In the genomic region with DNA sequence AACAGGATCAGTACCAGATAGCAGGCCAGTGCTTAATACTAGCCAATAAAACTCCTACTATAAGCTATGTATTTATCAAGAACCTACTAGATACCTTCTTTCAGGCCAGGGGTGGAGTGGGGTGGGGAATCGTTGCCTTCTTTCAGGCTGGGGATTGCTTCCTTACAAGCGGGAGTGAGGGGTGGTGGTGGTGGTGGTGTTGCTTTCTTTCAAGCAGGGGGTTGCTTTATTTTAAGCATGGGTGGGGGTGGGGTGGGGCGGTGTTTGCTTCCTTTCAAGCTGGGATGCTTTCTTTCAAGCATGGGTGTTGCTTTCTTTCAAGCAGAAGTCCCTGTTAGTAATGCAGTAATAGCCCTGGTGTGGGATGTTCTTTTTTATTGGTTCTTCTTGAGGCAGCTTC, we compare ENCODE assay signal across 38 mouse cellular contexts. TPM values are rescaled to one million over a fixed set of nuclear protein-coding genes. Genes with fewer than 3 reads are reported as not detected.
DNase-seq lines count a peak whose midpoint lies in the region; ATAC-seq and TF ChIP-seq lines count a peak whose summit lies in the region.
"Had no signal": no experiment of that assay in that cellular context is flagged by ENCODE, and none has a peak within 500 bp of the region (broad histone marks: within the 10 kb centered on the region; RNA-seq: fewer than 3 reads in every experiment).

No protein-coding gene starts in this region.

- H3K9me3 ChIP-seq in kidney, embryonic 16.5 days (ENCODE audit: low read length), result no peaks in the 10 kb centered on the region
- H3K9me3 ChIP-seq in hindbrain, embryonic 12.5 days (replicated peaks), result no peaks in the 10 kb centered on the region
- H3K9me3 ChIP-seq: embryonic facial prominence, embryonic 12.5 days; heart, embryonic 12.5 days; hindbrain, embryonic 15.5 days; limb, embryonic 10.5 days; limb, embryonic 15.5 days; liver, embryonic 13.5 days; neural tube, embryonic 15.5 days had no signal

- no peak for TF ChIP-seq POLR2A in thymus, adult 2 months (IDR thresholded peaks at IDR 0.05; ENCODE audit: control insufficient read depth, extremely low read depth, insufficient read depth, low read length, poor library complexity)

- 0 out of 2 replicates have a peak overlapping the region, but pooled peaks have one; percentile 20 for H3K27ac ChIP-seq in layer of hippocampus, adult 2 months
- H3K27ac ChIP-seq in thymus, adult 2 months (ENCODE audit: control insufficient read depth, insufficient read depth, low read length), result no peak overlapping the region
- H3K27ac ChIP-seq in kidney, embryonic 16.5 days (ENCODE audit: low read length), result no peak overlapping the region
- H3K27ac ChIP-seq in hindbrain, embryonic 12.5 days, result no peak overlapping the region
- H3K27ac ChIP-seq: embryonic facial prominence, embryonic 12.5 days; heart, adult 2 months; hindbrain, embryonic 15.5 days; limb, embryonic 10.5 days; limb, embryonic 15.5 days; liver, embryonic 13.5 days; macrophage; neural tube, embryonic 15.5 days had no signal

- 60% methylated on average over 3 of the region's 3 CpGs for WGBS in thymus, adult 2 months
- WGBS in kidney, embryonic 16.5 days, result 29% methylated on average over 3 of the region's 3 CpGs
- 16% methylated on average over 3 of the region's 3 CpGs for WGBS in hindbrain, embryonic 12.5 days

- H3K9ac ChIP-seq in kidney, embryonic 16.5 days (replicated peaks; ENCODE audit: low read length), result no peak overlapping the region
- no peak overlapping the region for H3K9ac ChIP-seq in hindbrain, embryonic 12.5 days
- H3K9ac ChIP-seq: embryonic facial prominence, embryonic 12.5 days; heart, embryonic 12.5 days; hindbrain, embryonic 15.5 days; limb, embryonic 15.5 days; liver, embryonic 13.5 days; neural tube, embryonic 15.5 days had no signal

- no peak for DNase-seq in layer of hippocampus, adult 2 months (ENCODE audit: low spot score in 2 of 2)
- no peak for DNase-seq in layer of hippocampus, postnatal 25 days (ENCODE audit: extremely low spot score in 1 of 2, low spot score in 1 of 2)
- peak; percentile 55 for DNase-seq in thymus, adult 2 months
- DNase-seq in thymus, adult 18-20 months, result no peak
- peak; percentile 72 for DNase-seq in ZHBTc4 (ENCODE audit: low read depth, low spot score)
- DNase-seq: adrenal gland, postnatal 14 days; cerebellum, adult 11-12 months; cerebellum, adult 9-11 months; embryo, embryonic 11 days; gastrocnemius, postnatal 36 days; heart, adult 2 months; kidney, adult 11 months; kidney, postnatal 25 days; liver, embryonic 13.5 days; midbrain, embryonic 14.5 days; retina, postnatal 1 day; right cerebral cortex, postnatal 14 days had no signal

- no peak for TF ChIP-seq CTCF in layer of hippocampus, adult 2 months (conservative IDR thresholded peaks at IDR 0.05)
- TF ChIP-seq CTCF in thymus, adult 2 months (IDR thresholded peaks at IDR 0.05; ENCODE audit: borderline replicate concordance, control insufficient read depth, extremely low read depth, insufficient read depth, low read length, poor library complexity), result no peak

- no peaks in the 10 kb centered on the region for H3K27me3 ChIP-seq in thymus, adult 2 months (ENCODE audit: control insufficient read depth, insufficient read depth, low read length)
- no peaks in the 10 kb centered on the region for H3K27me3 ChIP-seq in kidney, embryonic 16.5 days (ENCODE audit: insufficient read depth, low read length)
- H3K27me3 ChIP-seq in hindbrain, embryonic 12.5 days, result no peaks in the 10 kb centered on the region
- H3K27me3 ChIP-seq: embryonic facial prominence, embryonic 12.5 days; heart, embryonic 12.5 days; hindbrain, embryonic 15.5 days; limb, embryonic 15.5 days; liver, embryonic 13.5 days; neural tube, embryonic 15.5 days had no signal

- peaks cover 6% of the 10 kb centered on the region for H3K4me1 ChIP-seq in thymus, adult 2 months (replicated peaks; ENCODE audit: control insufficient read depth, insufficient read depth, low read length)
- no peaks in the 10 kb centered on the region for H3K4me1 ChIP-seq in kidney, embryonic 16.5 days (ENCODE audit: insufficient read depth, low read length)
- H3K4me1 ChIP-seq in hindbrain, embryonic 12.5 days, result no peaks in the 10 kb centered on the region
- H3K4me1 ChIP-seq: embryonic facial prominence, embryonic 12.5 days; heart, embryonic 12.5 days; hindbrain, embryonic 15.5 days; limb, embryonic 15.5 days; liver, embryonic 13.5 days; neural tube, embryonic 15.5 days had no signal

- no peaks in the 10 kb centered on the region for H3K36me3 ChIP-seq in thymus, adult 2 months (ENCODE audit: control insufficient read depth, insufficient read depth, low read length)
- H3K36me3 ChIP-seq in kidney, embryonic 16.5 days (ENCODE audit: insufficient read depth, low read length), result no peaks in the 10 kb centered on the region
- no peaks in the 10 kb centered on the region for H3K36me3 ChIP-seq in hindbrain, embryonic 12.5 days
- H3K36me3 ChIP-seq: embryonic facial prominence, embryonic 12.5 days; heart, embryonic 12.5 days; hindbrain, embryonic 15.5 days; limb, embryonic 10.5 days; limb, embryonic 15.5 days; liver, embryonic 13.5 days; neural tube, embryonic 15.5 days had no signal

- no peak for ATAC-seq in kidney, embryonic 16.5 days (ENCODE audit: low FRiP score, low TSS enrichment)
- ATAC-seq in hindbrain, embryonic 12.5 days (ENCODE audit: low FRiP score), result no peak
- ATAC-seq: forebrain, embryonic 14.5 days; inflammation-experienced regulatory T-cells, adult 6 months had no signal

- no peak overlapping the region for H3K4me3 ChIP-seq in layer of hippocampus, adult 2 months
- no peak overlapping the region for H3K4me3 ChIP-seq in thymus, adult 2 months (ENCODE audit: control insufficient read depth, insufficient read depth, low read length)
- no peak overlapping the region for H3K4me3 ChIP-seq in kidney, embryonic 16.5 days (ENCODE audit: low read length)
- H3K4me3 ChIP-seq in hindbrain, embryonic 12.5 days, result no peak overlapping the region
- H3K4me3 ChIP-seq: embryonic facial prominence, embryonic 12.5 days; heart, adult 2 months; heart, embryonic 12.5 days; hindbrain, embryonic 15.5 days; limb, embryonic 10.5 days; limb, embryonic 15.5 days; liver, embryonic 13.5 days; neural tube, embryonic 15.5 days had no signal

- no peak overlapping the region for H3K4me2 ChIP-seq in kidney, embryonic 16.5 days (replicated peaks; ENCODE audit: low read depth, low read length)
- no peak overlapping the region for H3K4me2 ChIP-seq in hindbrain, embryonic 12.5 days (replicated peaks)
- H3K4me2 ChIP-seq: embryonic facial prominence, embryonic 12.5 days; heart, embryonic 12.5 days; hindbrain, embryonic 15.5 days; limb, embryonic 15.5 days; liver, embryonic 13.5 days; neural tube, embryonic 15.5 days had no signal

RNA-seq across cellular contexts. Expression of gene Clec2i, which starts 18.5 kb away (rescaled TPM):
- not detected for total RNA-seq in layer of hippocampus, adult 2 months (2021)
- not detected for total RNA-seq in layer of hippocampus, postnatal 25 days (2021)
- 9.6 and 12.1 TPM in 2 replicates for polyA plus RNA-seq in thymus, adult 2 months (2012; rRNA removed)
- 0.12 TPM in 1 of 2 replicates, not detected in the other for polyA plus RNA-seq in kidney, embryonic 16.5 days (2015; fragmentation: Nextera tagmentation; extraction: Ambion mirVana)
- polyA plus RNA-seq in hindbrain, embryonic 12.5 days (2016; fragmentation: Nextera tagmentation; extraction: Ambion mirVana), result not detected in 2 replicates
- total RNA-seq: gastrocnemius, adult 18-20 months; layer of hippocampus, adult 18-20 months; left cerebral cortex, postnatal 10 days had no signal
- polyA plus RNA-seq: embryonic facial prominence, embryonic 12.5 days; forebrain, embryonic 14.5 days; heart, embryonic 12.5 days; heart, postnatal 0 days; hindbrain, embryonic 15.5 days; limb, embryonic 10.5 days; limb, embryonic 15.5 days; midbrain, embryonic 14.5 days; neural tube, embryonic 15.5 days; small intestine, adult 2 months; stomach, embryonic 14.5 days; testis, adult 2 months had no signal

RNA-seq across cellular contexts. Expression of gene BC035044, which starts 22.1 kb away (rescaled TPM):
- 1 to 10 TPM; 2.0 to 2.8 TPM for total RNA-seq in layer of hippocampus, adult 2 months (2021)
- total RNA-seq in layer of hippocampus, postnatal 25 days (2021), result 1 to 10 TPM; 1.5 to 2.3 TPM
- polyA plus RNA-seq in thymus, adult 2 months (2012; rRNA removed), result 17.8 and 18.6 TPM in 2 replicates
- 0.65 and 0.87 TPM in 2 replicates for polyA plus RNA-seq in kidney, embryonic 16.5 days (2015; fragmentation: Nextera tagmentation; extraction: Ambion mirVana)
- 0.35 and 0.57 TPM in 2 replicates for polyA plus RNA-seq in hindbrain, embryonic 12.5 days (2016; fragmentation: Nextera tagmentation; extraction: Ambion mirVana)
- total RNA-seq: gastrocnemius, adult 18-20 months; gastrocnemius, postnatal 36 days had no signal
- polyA plus RNA-seq: heart, postnatal 0 days had no signal

RNA-seq across cellular contexts. Expression of gene Klrb1b, which starts 42.7 kb away (rescaled TPM):
- total RNA-seq in layer of hippocampus, adult 2 months (2021), result not detected
- not detected for total RNA-seq in layer of hippocampus, postnatal 25 days (2021)
- polyA plus RNA-seq in thymus, adult 2 months (2012; rRNA removed), result 0.54 and 0.85 TPM in 2 replicates
- polyA plus RNA-seq in kidney, embryonic 16.5 days (2015; fragmentation: Nextera tagmentation; extraction: Ambion mirVana), result 0.36 TPM in 1 of 2 replicates, not detected in the other
- 0.25 TPM in 1 of 2 replicates, not detected in the other for polyA plus RNA-seq in hindbrain, embryonic 12.5 days (2016; fragmentation: Nextera tagmentation; extraction: Ambion mirVana)
- total RNA-seq: adrenal gland, postnatal 14 days; gastrocnemius, adult 18-20 months; gastrocnemius, postnatal 36 days; heart, adult 2 months; layer of hippocampus, adult 18-20 months; layer of hippocampus, postnatal 14 days; left cerebral cortex, postnatal 10 days had no signal
- polyA plus RNA-seq: embryonic facial prominence, embryonic 12.5 days; forebrain, embryonic 14.5 days; heart, embryonic 12.5 days; heart, postnatal 0 days; hindbrain, embryonic 15.5 days; kidney, embryonic 14.5 days; limb, embryonic 10.5 days; liver, embryonic 13.5 days; neural tube, embryonic 15.5 days; testis, adult 2 months had no signal

RNA-seq across cellular contexts. Expression of gene Gm44511, which starts 42.7 kb away (rescaled TPM):
- total RNA-seq in layer of hippocampus, adult 2 months (2021), result not detected
- not detected for total RNA-seq in layer of hippocampus, postnatal 25 days (2021)
- polyA plus RNA-seq in thymus, adult 2 months (2012; rRNA removed), result 0.59 TPM in 1 of 2 replicates, not detected in the other
- not detected in 2 replicates for polyA plus RNA-seq in kidney, embryonic 16.5 days (2015; fragmentation: Nextera tagmentation; extraction: Ambion mirVana)
- polyA plus RNA-seq in hindbrain, embryonic 12.5 days (2016; fragmentation: Nextera tagmentation; extraction: Ambion mirVana), result not detected in 2 replicates
- total RNA-seq: adrenal gland, postnatal 14 days; gastrocnemius, adult 18-20 months; gastrocnemius, postnatal 36 days; heart, adult 2 months; layer of hippocampus, adult 18-20 months; layer of hippocampus, postnatal 14 days; left cerebral cortex, postnatal 10 days; megakaryocyte-erythroid progenitor cell, adult 5-6 weeks had no signal
- polyA plus RNA-seq: embryonic facial prominence, embryonic 12.5 days; forebrain, embryonic 14.5 days; heart, embryonic 12.5 days; heart, postnatal 0 days; hindbrain, embryonic 15.5 days; inflammation-experienced regulatory T-cells, adult 6 months; kidney, embryonic 14.5 days; limb, embryonic 10.5 days; limb, embryonic 15.5 days; macrophage; midbrain, embryonic 14.5 days; neural tube, embryonic 15.5 days; stomach, embryonic 14.5 days; testis, adult 2 months had no signal

Comparison
In these comparisons a context has a peak if more than half of its experiments do, and no peak if none do; other contexts are left out.
1. DNase-seq: peak in thymus, adult 2 months (single experiment) and ZHBTc4 (single experiment); none in layer of hippocampus, adult 2 months (0 of 2), layer of hippocampus, postnatal 25 days (0 of 2) and thymus, adult 18-20 months (0 of 2).
2. RNA of gene BC035044, which starts 22.1 kb away (polyA plus RNA-seq): 17.8 to 18.6 TPM in thymus, adult 2 months; 0.65 to 0.87 TPM in kidney, embryonic 16.5 days and 0.35 to 0.57 TPM in hindbrain, embryonic 12.5 days; every median in the first group is over 10 times any median in the second.